Mouse (Mus musculus) small intestine, adult 2 months (tissue): Measurements from ENCODE around the gene Lonp1.

Experiments
- CTCF ChIP-seq: fragments of 200-500 bp; IDR thresholded peaks from 2 replicates; pipeline ENCODE4 v1.5.1; 2012; ENCODE audit warnings: low read depth, mild to moderate bottlenecking, control low read depth, inconsistent platforms, low read length, moderate library complexity, mixed read lengths; ENCODE audit not compliant: insufficient replicate concordance, insufficient read length; ENCODE audit errors: extremely low read depth
- POLR2A ChIP-seq: fragments of 200-500 bp; IDR thresholded peaks from 2 replicates; pipeline ENCODE4 v1.6.1; 2012; ENCODE audit warnings: low read depth, mild to moderate bottlenecking, control low read depth, inconsistent platforms, low read length, moderate library complexity

- TF ChIP-seq CTCF (no peak), POLR2A (no peak)
These were observed 54.5 kb downstream of the Lonp1 start for GRCm38 (mm10) chr17:56572154-56572553.
